Mouse (Mus musculus) adrenal gland, postnatal 36 days (tissue): ENCODE results near the gene Slc30a9. TPM values are rescaled to one million over a fixed set of nuclear protein-coding genes. Genes with fewer than 3 reads are reported as not detected.

ENCODE experiments used
- total RNA-seq, 2 experiments: library from RNA; stranded (reverse); gene quantifications; 2 replicates each; pipeline ENCODE4 v1.2.3; 2021

Gene Slc30a9
- total RNA-seq, 2 experiments from 2014 or later, result 114 to 142 TPM

Other genes starting within 250 kb of the Slc30a9 start
- gene Phox2b, start 207.7 kb upstream of the Slc30a9 start, total RNA-seq, result 10 to 100 TPM; 18.1 to 20.0 TPM
- gene Tmem33, start 46.4 kb upstream of the Slc30a9 start, total RNA-seq, result 100 to 1,000 TPM; 121 to 144 TPM
- 1 to 10 TPM in 1 of 2 experiments, under 1 TPM in 1; 0.56 to 1.1 TPM for gene Bend4, start 121.4 kb downstream of the Slc30a9 start, total RNA-seq